Mouse (Mus musculus): Measurements from ENCODE around the gene Zfp39.

The Zfp39 gene

GRCm38 (mm10) chr11:58903511-58904409, at the start of gene Zfp39:
TSS of gene Zfp39 (minus strand) at chr11:58904225.
- in situ Hi-C loops (cut with MboI; ENCODE audit: unreplicated experiment in 2 of 2) = no loop called here

DNA sequence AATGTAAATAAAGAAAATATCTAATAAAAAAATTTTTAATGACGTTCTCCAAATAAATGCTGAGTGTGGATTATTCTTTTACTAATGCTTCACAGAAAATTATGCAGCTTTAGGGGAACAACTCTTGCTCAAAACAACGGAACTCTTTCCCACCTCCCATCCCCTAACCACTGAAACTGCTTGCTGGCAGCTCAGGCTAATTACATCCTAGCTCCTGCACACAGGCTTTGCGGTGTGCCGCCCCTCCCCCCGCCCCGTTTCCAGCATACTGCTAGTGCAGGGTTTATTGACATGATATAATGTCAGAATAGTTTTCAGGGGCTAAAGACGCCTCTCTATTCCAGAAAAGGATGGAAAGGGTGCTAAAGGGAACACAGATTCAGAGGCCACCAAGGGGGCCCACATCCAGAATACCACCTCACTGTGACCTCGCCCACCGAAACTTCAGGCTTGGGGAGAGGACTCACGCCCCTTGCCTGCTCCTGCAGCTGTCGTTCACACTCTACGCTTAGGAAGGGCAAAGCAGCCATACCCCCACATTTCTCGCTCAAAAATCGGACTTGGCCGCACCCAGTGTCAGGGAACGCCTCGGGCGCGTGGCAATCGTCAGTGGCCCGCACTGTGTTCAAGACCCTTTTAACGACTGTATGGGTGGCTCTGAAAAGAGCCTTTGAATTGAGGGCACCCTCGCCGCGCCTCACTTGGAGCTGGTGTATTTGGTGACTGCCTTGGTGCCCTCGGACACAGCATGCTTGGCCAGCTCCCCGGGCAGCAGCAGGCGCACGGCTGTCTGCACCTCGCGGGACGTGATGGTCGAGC, 49.5 kb upstream of the Zfp39 start:
- in situ Hi-C loops (cut with MboI; ENCODE audit: unreplicated experiment in 2 of 2) = loop anchor here (10.0 to 25.0 kb wide), 3 partner anchors 534 to 649 kb away; partner anchors contain the start of gene Zfp692 (in 2 of the 2)

DNA sequence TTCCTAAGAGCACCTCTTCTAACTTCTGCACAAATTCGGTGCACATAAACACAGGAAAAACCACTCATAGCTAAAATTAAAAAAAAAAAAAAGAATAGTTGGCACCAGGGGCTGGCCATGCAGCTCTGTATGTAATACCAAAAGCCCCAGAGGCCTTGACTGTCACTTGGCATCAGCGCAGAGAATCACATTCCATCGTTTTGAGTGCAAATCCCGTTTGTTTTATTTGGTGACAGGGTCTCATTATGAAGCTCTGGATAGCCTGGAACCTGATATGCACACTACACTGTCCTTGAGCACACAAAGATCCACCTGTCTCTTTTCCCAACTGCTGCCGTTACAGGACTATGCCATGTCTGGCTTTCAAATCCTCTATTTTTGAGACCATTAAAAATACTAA, 47.2 kb upstream of the Zfp39 start:
- in situ Hi-C loops (cut with MboI; ENCODE audit: unreplicated experiment in 2 of 2) = loop anchor here (10.0 to 25.0 kb wide), 3 partner anchors 536 to 646 kb away; partner anchors contain the start of gene Zfp692 (in 2 of the 2)

DNA sequence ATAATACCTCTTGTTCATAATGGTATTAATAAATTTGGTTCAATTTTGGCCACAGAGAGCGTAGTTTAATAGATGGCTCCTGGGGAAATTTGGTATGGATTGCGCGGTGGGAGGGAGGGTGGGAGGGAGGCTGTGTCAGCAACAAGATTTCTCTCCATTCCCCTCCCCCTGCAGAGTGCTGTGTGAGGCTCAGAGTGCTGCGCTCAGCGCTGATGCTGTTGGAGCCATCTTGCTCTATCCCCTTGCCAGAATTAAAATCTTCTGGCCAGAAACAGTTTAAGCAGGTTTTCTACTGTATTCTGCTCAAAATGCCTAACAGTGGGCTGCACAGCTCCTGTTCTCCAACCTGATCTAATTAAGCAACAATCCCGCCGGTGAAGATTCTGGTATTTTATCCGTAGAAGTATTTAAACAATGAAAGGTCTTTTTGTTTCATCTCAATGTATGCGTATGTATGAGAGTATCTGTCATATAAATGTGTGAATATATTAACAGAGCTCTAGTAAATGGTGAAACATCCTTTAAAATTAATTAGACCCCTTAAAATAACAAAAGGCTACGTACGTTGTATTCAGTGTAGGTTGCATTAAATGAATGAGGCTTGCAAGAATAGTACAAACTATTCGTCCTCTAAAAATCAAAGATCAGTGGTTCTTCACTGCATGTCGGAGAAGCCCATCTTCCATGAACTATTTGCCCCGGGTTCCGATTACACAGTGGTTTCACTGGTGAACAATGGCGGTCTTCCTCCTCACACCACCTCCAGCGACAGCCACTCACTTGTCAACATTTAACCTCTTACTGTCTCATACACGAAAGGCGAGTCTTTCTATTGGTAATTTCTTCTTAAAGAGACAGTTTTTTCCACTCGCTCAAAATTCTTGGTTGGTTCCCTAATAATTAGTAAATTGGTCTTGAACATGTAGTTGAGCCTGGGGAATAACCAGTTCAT, 45.7 kb upstream of the Zfp39 start:
- in situ Hi-C loops (cut with MboI; ENCODE audit: unreplicated experiment in 2 of 2) = loop anchor here (10.0 to 25.0 kb wide), 3 partner anchors 538 to 645 kb away; partner anchors contain the start of gene Zfp692 (in 2 of the 2)

GRCm38 (mm10) chr11:58948542-58949479, 44.8 kb upstream of the Zfp39 start, which contains the start of gene Hist3h2ba:
TSS of gene Hist3h2ba (plus strand) at chr11:58948920.
- in situ Hi-C loops (cut with MboI; ENCODE audit: unreplicated experiment in 2 of 2) = no loop called here

GRCm38 (mm10) chr11:58947798-58948528, 43.9 kb upstream of the Zfp39 start:
- in situ Hi-C loops (cut with MboI; ENCODE audit: unreplicated experiment in 2 of 2) = no loop called here

GRCm38 (mm10) chr11:58947306-58947705, 43.3 kb upstream of the Zfp39 start:
- in situ Hi-C loops (cut with MboI; ENCODE audit: unreplicated experiment in 2 of 2) = no loop called here

DNA sequence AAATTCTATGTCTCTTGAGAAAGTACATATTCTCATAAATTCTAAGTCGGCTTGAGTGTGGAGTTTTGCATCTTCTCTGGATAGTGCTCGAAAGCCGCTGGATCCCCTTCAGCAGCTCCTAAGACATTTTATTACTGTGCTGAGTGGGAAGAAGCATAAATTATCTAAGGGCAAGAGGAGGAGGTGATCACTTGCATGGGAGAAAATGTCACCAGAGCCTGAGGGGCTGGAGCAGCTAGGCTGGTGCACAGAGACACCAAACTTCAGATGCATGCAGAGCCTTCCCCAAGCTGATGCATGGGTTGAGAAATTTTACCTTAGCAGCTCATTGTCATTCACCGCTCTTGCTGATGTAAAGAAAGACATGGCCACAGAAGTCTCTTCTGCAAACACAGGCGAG, 40.1 kb upstream of the Zfp39 start:
- in situ Hi-C loops (cut with MboI; ENCODE audit: unreplicated experiment in 2 of 2) = no loop called here

- in situ Hi-C loops (cut with MboI; ENCODE audit: unreplicated experiment in 2 of 2) = no loop called here
Measured at GRCm38 (mm10) chr11:58939088-58939439, 35.0 kb upstream of the Zfp39 start.

- in situ Hi-C loops (cut with MboI; ENCODE audit: unreplicated experiment in 2 of 2) = no loop called here
Measured at GRCm38 (mm10) chr11:58938322-58939087, 34.5 kb upstream of the Zfp39 start, which contains the start of gene Rnf187. TSS of gene Rnf187 (minus strand) at chr11:58938916.

DNA sequence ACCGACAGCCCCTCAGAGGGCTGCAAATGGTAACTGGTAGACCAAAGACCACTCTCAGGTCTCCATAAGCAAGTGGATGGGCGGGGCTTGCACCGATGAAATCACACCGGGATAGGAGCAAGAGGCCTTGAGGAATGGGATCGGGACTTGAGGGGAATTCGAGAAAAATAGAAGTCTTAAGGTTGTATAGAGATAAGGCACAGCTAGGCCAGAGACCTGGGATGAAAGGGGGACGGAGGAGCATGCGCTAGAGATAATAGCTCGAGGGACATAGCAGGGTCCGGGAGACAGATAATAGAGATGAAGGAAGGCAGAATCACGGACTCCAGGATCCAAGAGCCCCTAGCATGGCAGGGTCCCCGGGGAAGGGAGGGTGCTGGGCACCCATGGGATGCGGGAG, 33.9 kb upstream of the Zfp39 start:
- in situ Hi-C loops (cut with MboI; ENCODE audit: unreplicated experiment in 2 of 2) = no loop called here

GRCm38 (mm10) chr11:58931576-58931975, 27.6 kb upstream of the Zfp39 start:
- in situ Hi-C loops (cut with MboI; ENCODE audit: unreplicated experiment in 2 of 2) = no loop called here

- in situ Hi-C loops (cut with MboI; ENCODE audit: unreplicated experiment in 2 of 2) = no loop called here
Measured at GRCm38 (mm10) chr11:58930254-58930653, 26.2 kb upstream of the Zfp39 start.

DNA sequence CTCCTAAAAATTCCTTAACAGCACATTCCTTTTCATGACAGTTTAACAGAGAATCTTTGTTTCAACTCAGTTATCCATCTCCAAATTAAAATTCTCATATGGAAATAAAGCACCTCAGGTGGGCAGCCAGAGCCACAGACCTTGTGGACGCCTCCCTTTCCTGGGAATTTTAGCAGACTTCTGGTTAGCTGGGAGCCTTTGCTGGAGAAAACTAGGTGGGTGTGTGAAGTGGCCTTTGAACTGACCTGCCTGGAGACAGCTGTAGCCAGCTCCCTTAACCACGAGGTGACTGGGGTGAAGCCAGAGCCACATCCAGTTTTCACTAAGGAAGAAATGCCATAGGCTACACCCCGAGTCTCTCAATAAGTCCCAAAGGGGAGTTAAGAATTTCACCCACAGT, 25.6 kb upstream of the Zfp39 start:
- in situ Hi-C loops (cut with MboI; ENCODE audit: unreplicated experiment in 2 of 2) = no loop called here

DNA sequence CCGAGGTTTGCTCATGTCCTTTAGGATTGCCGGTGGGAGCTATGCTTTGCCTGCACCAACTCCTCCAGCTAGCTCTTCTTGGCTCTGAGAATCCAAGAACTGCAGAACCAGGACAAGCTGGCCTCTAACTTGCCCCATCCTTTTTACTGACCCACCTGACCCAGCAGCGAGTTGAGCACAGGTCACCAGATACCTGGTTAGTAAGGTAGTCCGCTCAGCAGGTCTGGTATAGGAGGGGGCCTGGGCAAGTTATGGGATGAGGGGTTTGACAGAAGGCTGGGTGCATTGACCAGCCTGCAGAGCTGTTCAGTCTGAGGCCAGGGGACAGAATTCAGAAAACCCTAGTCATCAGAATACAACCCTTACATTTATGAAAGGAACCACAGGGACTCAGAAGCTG, 25.0 kb upstream of the Zfp39 start:
- in situ Hi-C loops (cut with MboI; ENCODE audit: unreplicated experiment in 2 of 2) = no loop called here

GRCm38 (mm10) chr11:58927790-58928651, 24.0 kb upstream of the Zfp39 start:
- in situ Hi-C loops (cut with MboI; ENCODE audit: unreplicated experiment in 2 of 2) = no loop called here

- in situ Hi-C loops (cut with MboI; ENCODE audit: unreplicated experiment in 2 of 2) = no loop called here
Measured at GRCm38 (mm10) chr11:58927053-58927452, 23.0 kb upstream of the Zfp39 start.

All from v-Abl transformed pro-B cells (cell line).